In the genomic region with DNA sequence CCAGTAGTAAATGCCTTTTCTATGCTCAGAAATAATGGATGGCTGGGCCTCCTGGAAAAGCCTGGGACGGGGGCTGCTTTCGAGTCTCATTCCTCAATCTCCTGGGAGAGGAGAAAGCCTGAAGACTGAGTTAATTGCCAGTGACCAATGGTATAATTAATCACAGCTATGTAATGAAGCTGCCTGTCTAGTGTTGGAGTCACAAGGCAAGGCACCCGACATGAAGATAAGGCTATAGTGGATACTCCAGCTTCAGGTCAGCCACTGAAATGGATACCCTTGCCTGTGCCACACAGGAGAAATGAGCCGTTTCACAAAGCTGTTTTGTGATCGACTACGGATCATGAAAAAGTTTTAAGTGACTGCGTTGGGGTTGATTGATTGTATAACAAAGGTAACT, we compare ENCODE assay signal across 14 mouse cellular contexts. TPM values are rescaled to one million over a fixed set of nuclear protein-coding genes. Genes with fewer than 3 reads are reported as not detected.
DNase-seq lines count a peak whose midpoint lies in the region; ATAC-seq and TF ChIP-seq lines count a peak whose summit lies in the region.
"Had no signal": no experiment of that assay in that cellular context is flagged by ENCODE, and none has a peak within 500 bp of the region (broad histone marks: within the 10 kb centered on the region; RNA-seq: fewer than 3 reads in every experiment).

No protein-coding gene starts in this region.

- no peaks in the 10 kb centered on the region for H3K9me3 ChIP-seq in heart, embryonic 12.5 days (replicated peaks)
- no peaks in the 10 kb centered on the region for H3K9me3 ChIP-seq in kidney, embryonic 16.5 days (ENCODE audit: low read length)
- H3K9me3 ChIP-seq: G1E had no signal

- no peak for ATAC-seq in heart, embryonic 12.5 days (ENCODE audit: insufficient number of reproducible peaks, low FRiP score)
- peak; percentile 82 for ATAC-seq in kidney, embryonic 16.5 days (ENCODE audit: low FRiP score, low TSS enrichment)
- ATAC-seq: intestine, embryonic 16.5 days had no signal

- peak overlapping the region; percentile 31; the same call in 1 of the 2 replicates for H3K27ac ChIP-seq in heart, embryonic 12.5 days (ENCODE audit: poor library complexity, severe bottlenecking)
- H3K27ac ChIP-seq in kidney, embryonic 16.5 days (ENCODE audit: low read length): no peak overlapping the region
- peak overlapping the region; percentile 98; the same call in 1 of the 2 replicates for H3K27ac ChIP-seq in macrophage

- H3K4me2 ChIP-seq in heart, embryonic 12.5 days: no peak overlapping the region
- H3K4me2 ChIP-seq in kidney, embryonic 16.5 days (replicated peaks; ENCODE audit: low read depth, low read length): no peak overlapping the region

- H3K79me2 ChIP-seq in macrophage (ENCODE audit: inconsistent target): peaks cover 76% of the 10 kb centered on the region

- no peaks in the 10 kb centered on the region for H3K36me3 ChIP-seq in heart, embryonic 12.5 days
- H3K36me3 ChIP-seq in kidney, embryonic 16.5 days (ENCODE audit: insufficient read depth, low read length): no peaks in the 10 kb centered on the region
- no peaks in the 10 kb centered on the region for H3K36me3 ChIP-seq in macrophage (ENCODE audit: inconsistent target)

- peaks cover 22% of the 10 kb centered on the region for H3K4me1 ChIP-seq in heart, embryonic 12.5 days (replicated peaks)
- H3K4me1 ChIP-seq in kidney, embryonic 16.5 days (ENCODE audit: insufficient read depth, low read length): peaks cover 14% of the 10 kb centered on the region

- no peak for TF ChIP-seq POLR2A in brain, embryonic 14.5 days (IDR thresholded peaks at IDR 0.05; ENCODE audit: borderline replicate concordance, extremely low read depth, insufficient read depth, insufficient read length, poor library complexity, severe bottlenecking)

- no peak overlapping the region for H3K4me3 ChIP-seq in heart, embryonic 12.5 days
- no peak overlapping the region for H3K4me3 ChIP-seq in kidney, embryonic 16.5 days (ENCODE audit: low read length)
- H3K4me3 ChIP-seq in macrophage (ENCODE audit: inconsistent target): no peak overlapping the region

- DNase-seq in heart, adult 9 months (ENCODE audit: low spot score in 2 of 2): no peak
- no peak for DNase-seq in kidney, postnatal 25 days
- peak; percentile 22 for DNase-seq in brain, embryonic 14.5 days (ENCODE audit: low read depth)
- no peak for DNase-seq in adrenal gland, postnatal 4 days (ENCODE audit: low spot score in 2 of 2)
- DNase-seq: adrenal gland, postnatal 10 days; cerebellum, postnatal 14 days had no signal

- no peak overlapping the region for H3K9ac ChIP-seq in heart, embryonic 12.5 days
- no peak overlapping the region for H3K9ac ChIP-seq in kidney, embryonic 16.5 days (replicated peaks; ENCODE audit: low read length)

- TF ChIP-seq CTCF in brain, embryonic 14.5 days (IDR thresholded peaks at IDR 0.05; ENCODE audit: borderline replicate concordance, extremely low read depth, insufficient read depth, insufficient read length): no peak

- no peaks in the 10 kb centered on the region for H3K27me3 ChIP-seq in heart, embryonic 12.5 days (replicated peaks)
- H3K27me3 ChIP-seq in kidney, embryonic 16.5 days (ENCODE audit: insufficient read depth, low read length): no peaks in the 10 kb centered on the region

- WGBS in heart, embryonic 12.5 days: 61% methylated on average over 7 of the region's 7 CpGs
- WGBS in kidney, embryonic 16.5 days: 18% methylated on average over 7 of the region's 7 CpGs
- 94% methylated on average over 7 of the region's 7 CpGs for WGBS in macrophage (ENCODE audit: missing documents)

RNA-seq across cellular contexts. Expression of a gene that starts 36.5 kb away (rescaled TPM):
- polyA plus RNA-seq in heart, embryonic 12.5 days (2016; fragmentation: Nextera tagmentation; extraction: Ambion mirVana): 0.15 and 0.28 TPM in 2 replicates
- polyA plus RNA-seq in kidney, embryonic 16.5 days (2015; fragmentation: Nextera tagmentation; extraction: Ambion mirVana): 0.08 and 0.12 TPM in 2 replicates
- polyA plus RNA-seq in brain, embryonic 14.5 days (2012; rRNA removed): not detected in 2 replicates
- total RNA-seq in macrophage (2018; cell fraction: chromatin; rRNA removed): 1 to 10 TPM in 8 of 26 experiments, under 1 TPM in 6, not detected in 12; 0.29 to 2.7 (median 1.2) TPM
- under 1 TPM in 15 of 26 experiments, not detected in 11; 0.03 to 0.29 (median 0.14) TPM for total RNA-seq in macrophage (2018; cell fraction: cytosol; rRNA removed)
- total RNA-seq in macrophage (2018; cell fraction: nucleus; rRNA removed): 1 to 10 TPM in 7 of 26 experiments, under 1 TPM in 13, not detected in 6; 0.30 to 3.2 (median 0.57) TPM
- 0.10 to 0.15 TPM (median 0.14 TPM) in 3 replicates for polyA plus RNA-seq in macrophage (2018)
- under 1 TPM; 0.70 to 0.73 TPM for total RNA-seq in adrenal gland, postnatal 4 days (2021)
- total RNA-seq: layer of hippocampus, adult 18-20 months had no signal
- polyA plus RNA-seq: C2C12; forebrain, embryonic 11.5 days; intestine, embryonic 16.5 days had no signal

RNA-seq across cellular contexts. Expression of a gene that starts 37.1 kb away (rescaled TPM):
- 97.6 and 102 TPM in 2 replicates for polyA plus RNA-seq in heart, embryonic 12.5 days (2016; fragmentation: Nextera tagmentation; extraction: Ambion mirVana)
- 68.6 and 72.5 TPM in 2 replicates for polyA plus RNA-seq in kidney, embryonic 16.5 days (2015; fragmentation: Nextera tagmentation; extraction: Ambion mirVana)
- 86.3 and 111 TPM in 2 replicates for polyA plus RNA-seq in brain, embryonic 14.5 days (2012; rRNA removed)
- total RNA-seq in macrophage (2018; cell fraction: chromatin; rRNA removed): 100 to 1,000 TPM in 19 of 26 experiments, 10 to 100 TPM in 7; 15.5 to 258 (median 152) TPM
- 10 to 100 TPM; 43.0 to 71.9 (median 59.2) TPM for total RNA-seq in macrophage (2018; cell fraction: cytosol; rRNA removed)
- 100 to 1,000 TPM in 7 of 26 experiments, 10 to 100 TPM in 19; 20.4 to 144 (median 81.0) TPM for total RNA-seq in macrophage (2018; cell fraction: nucleus; rRNA removed)
- polyA plus RNA-seq in macrophage (2018): 45.7 to 91.9 TPM (median 56.7 TPM) in 3 replicates
- total RNA-seq in adrenal gland, postnatal 4 days (2021): 10 to 100 TPM; 67.2 to 91.2 TPM
